Mouse (Mus musculus): ENCODE data around the gene Ulk4. TPM values are rescaled to one million over a fixed set of nuclear protein-coding genes. Genes with fewer than 3 reads are reported as not detected.

Gene Ulk4
- polyA plus RNA-seq, 1 experiment from 2014 or later: 122 TPM

GRCm38 (mm10) chr9:121044471-121045206 lies 232.4 kb downstream of the Ulk4 start:
- WGBS: 76% methylated on average over 17 of the region's 17 CpGs
- ATAC-seq (no peak), DNase-seq (ENCODE audit: low spot score) (no peak)
- Histone ChIP-seq H3K4me2 (replicated peaks; ENCODE audit: low read depth, low read length) (no peak overlapping the region), H3K27ac (ENCODE audit: low read length) (no peak overlapping the region), H3K27me3 (replicated peaks; ENCODE audit: insufficient read depth, low read length) (no peaks in the 10 kb centered on the region), H3K36me3 (ENCODE audit: insufficient read depth, low read length) (no peaks in the 10 kb centered on the region), H3K9me3 (ENCODE audit: low read length) (no peaks in the 10 kb centered on the region), H3K4me1 (ENCODE audit: insufficient read depth, low read depth, low read length) (no peaks in the 10 kb centered on the region), H3K9ac (replicated peaks; ENCODE audit: low read depth) (no peak overlapping the region), H3K4me3 (ENCODE audit: low read depth, low read length) (no peak overlapping the region)
- TF ChIP-seq EP300 (IDR thresholded peaks at IDR 0.05) (no peak), CTCF (IDR thresholded peaks at IDR 0.05) (no peak)

DNA sequence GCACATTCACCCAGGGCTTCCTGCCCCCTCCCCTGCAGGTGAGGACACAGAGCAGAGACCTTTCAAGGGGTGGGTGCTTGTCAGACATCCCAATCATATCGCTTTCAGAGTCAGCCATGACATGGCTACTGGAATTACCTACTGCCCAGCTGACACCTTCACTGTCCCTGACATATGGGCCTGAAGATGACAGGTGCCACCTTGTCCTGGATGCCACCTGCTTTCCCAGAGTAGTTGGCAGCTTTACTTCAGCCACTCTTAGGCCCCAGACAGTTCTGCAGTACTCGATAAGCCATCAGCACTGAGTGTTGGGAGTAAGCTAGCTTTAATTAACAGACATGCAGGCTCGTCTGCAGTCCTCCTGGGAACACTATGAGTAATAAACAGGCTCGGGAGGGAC lies 234.0 kb downstream of the Ulk4 start:
- no peak for DNase-seq (ENCODE audit: low spot score)
- H3K4me3 ChIP-seq (ENCODE audit: low read depth, low read length): no peak overlapping the region
- no peaks in the 10 kb centered on the region for H3K36me3 ChIP-seq (ENCODE audit: insufficient read depth, low read length)
- no peak overlapping the region for H3K4me2 ChIP-seq (replicated peaks; ENCODE audit: low read depth, low read length)
- 93% methylated on average over 4 of the region's 4 CpGs for WGBS
- H3K4me1 ChIP-seq (ENCODE audit: insufficient read depth, low read depth, low read length): no peaks in the 10 kb centered on the region
- no peak for ATAC-seq
- H3K27ac ChIP-seq (ENCODE audit: low read length): no peak overlapping the region
- no peak for TF ChIP-seq EP300 (IDR thresholded peaks at IDR 0.05)
- no peak for TF ChIP-seq CTCF (IDR thresholded peaks at IDR 0.05)
- H3K9me3 ChIP-seq (ENCODE audit: low read length): no peaks in the 10 kb centered on the region
- H3K27me3 ChIP-seq (replicated peaks; ENCODE audit: insufficient read depth, low read length): no peaks in the 10 kb centered on the region
- H3K9ac ChIP-seq (replicated peaks; ENCODE audit: low read depth): no peak overlapping the region

GRCm38 (mm10) chr9:121038396-121038795 lies 238.6 kb downstream of the Ulk4 start:
- TF ChIP-seq CTCF (IDR thresholded peaks at IDR 0.05) (no peak), EP300 (IDR thresholded peaks at IDR 0.05) (no peak)
- H3K4me2 ChIP-seq (replicated peaks; ENCODE audit: low read depth, low read length): no peak overlapping the region
- H3K27ac ChIP-seq (ENCODE audit: low read length): no peak overlapping the region
- no peak overlapping the region for H3K9ac ChIP-seq (replicated peaks; ENCODE audit: low read depth)
- ATAC-seq: no peak
- H3K4me3 ChIP-seq (ENCODE audit: low read depth, low read length): no peak overlapping the region
- 59% methylated on average over 4 of the region's 4 CpGs for WGBS
- no peaks in the 10 kb centered on the region for H3K27me3 ChIP-seq (replicated peaks; ENCODE audit: insufficient read depth, low read length)
- no peaks in the 10 kb centered on the region for H3K4me1 ChIP-seq (ENCODE audit: insufficient read depth, low read depth, low read length)
- H3K9me3 ChIP-seq (ENCODE audit: low read length): no peaks in the 10 kb centered on the region
- no peaks in the 10 kb centered on the region for H3K36me3 ChIP-seq (ENCODE audit: insufficient read depth, low read length)
- DNase-seq (ENCODE audit: low spot score): no peak

- Histone ChIP-seq H3K27ac (ENCODE audit: low read length) (no peak overlapping the region), H3K9me3 (ENCODE audit: low read length) (no peaks in the 10 kb centered on the region), H3K27me3 (replicated peaks; ENCODE audit: insufficient read depth, low read length) (no peaks in the 10 kb centered on the region), H3K4me1 (ENCODE audit: insufficient read depth, low read depth, low read length) (no peaks in the 10 kb centered on the region), H3K4me2 (replicated peaks; ENCODE audit: low read depth, low read length) (no peak overlapping the region), H3K36me3 (ENCODE audit: insufficient read depth, low read length) (no peaks in the 10 kb centered on the region), H3K4me3 (ENCODE audit: low read depth, low read length) (no peak overlapping the region), H3K9ac (replicated peaks; ENCODE audit: low read depth) (no peak overlapping the region)
- ATAC-seq (no peak), DNase-seq (ENCODE audit: low spot score) (no peak)
- TF ChIP-seq CTCF (IDR thresholded peaks at IDR 0.05): no peak
- no peak for TF ChIP-seq EP300 (IDR thresholded peaks at IDR 0.05)
- 76% methylated on average over 5 of the region's 5 CpGs for WGBS
Measured at GRCm38 (mm10) chr9:121037975-121038374, 239.0 kb downstream of the Ulk4 start.

- no peak for TF ChIP-seq CTCF (IDR thresholded peaks at IDR 0.05)
- no peak for TF ChIP-seq EP300 (IDR thresholded peaks at IDR 0.05)
- Histone ChIP-seq H3K4me1 (ENCODE audit: insufficient read depth, low read depth, low read length) (no peaks in the 10 kb centered on the region), H3K36me3 (ENCODE audit: insufficient read depth, low read length) (no peaks in the 10 kb centered on the region), H3K9ac (replicated peaks; ENCODE audit: low read depth) (no peak overlapping the region), H3K27ac (ENCODE audit: low read length) (no peak overlapping the region), H3K27me3 (replicated peaks; ENCODE audit: insufficient read depth, low read length) (no peaks in the 10 kb centered on the region), H3K4me2 (replicated peaks; ENCODE audit: low read depth, low read length) (no peak overlapping the region), H3K4me3 (ENCODE audit: low read depth, low read length) (no peak overlapping the region), H3K9me3 (ENCODE audit: low read length) (no peaks in the 10 kb centered on the region)
- ATAC-seq: no peak
- no peak for DNase-seq (ENCODE audit: low spot score)
- 52% methylated on average over 6 of the region's 6 CpGs for WGBS
Measured at GRCm38 (mm10) chr9:121035296-121035695, 241.7 kb downstream of the Ulk4 start.

DNA sequence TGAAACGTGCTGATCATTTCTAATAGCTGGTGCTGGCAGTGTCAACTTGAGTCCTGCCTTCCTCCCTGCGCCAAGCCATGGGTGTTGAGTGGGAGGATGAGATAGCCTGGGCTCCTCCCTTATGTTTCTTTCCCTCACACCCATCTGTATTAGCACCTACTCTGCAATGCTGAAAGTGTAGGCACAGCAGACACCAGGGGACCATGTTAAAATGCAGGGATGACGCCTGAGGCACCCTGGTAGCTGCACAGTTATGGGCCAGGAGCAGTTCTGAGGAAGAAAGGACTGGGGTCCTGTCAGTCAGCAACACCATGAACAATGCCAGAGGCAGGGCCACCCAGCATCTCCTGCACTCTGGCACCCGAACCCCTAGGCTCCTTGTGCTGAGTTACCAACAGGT lies 243.4 kb downstream of the Ulk4 start:
- no peak for DNase-seq (ENCODE audit: low spot score)
- 70% methylated on average over 4 of the region's 4 CpGs for WGBS
- Histone ChIP-seq H3K4me1 (ENCODE audit: insufficient read depth, low read depth, low read length) (no peaks in the 10 kb centered on the region), H3K27me3 (replicated peaks; ENCODE audit: insufficient read depth, low read length) (no peaks in the 10 kb centered on the region), H3K4me3 (ENCODE audit: low read depth, low read length) (no peak overlapping the region), H3K27ac (ENCODE audit: low read length) (no peak overlapping the region), H3K9me3 (ENCODE audit: low read length) (no peaks in the 10 kb centered on the region), H3K4me2 (replicated peaks; ENCODE audit: low read depth, low read length) (no peak overlapping the region), H3K36me3 (ENCODE audit: insufficient read depth, low read length) (no peaks in the 10 kb centered on the region), H3K9ac (replicated peaks; ENCODE audit: low read depth) (no peak overlapping the region)
- TF ChIP-seq EP300 (IDR thresholded peaks at IDR 0.05) (no peak), CTCF (IDR thresholded peaks at IDR 0.05) (no peak)
- ATAC-seq: no peak

Data from lung, postnatal 0 days (tissue).